Mouse (Mus musculus) erythroblast, adult 5-6 weeks (primary cell): ENCODE results near the gene Pmpcb. TPM values are rescaled to one million over a fixed set of nuclear protein-coding genes. Genes with fewer than 3 reads are reported as not detected.
"Not testable (repeated sequence)": the region's sequence is repeated elsewhere in the genome, so short reads cannot be mapped to it uniquely, and the experiment has no call there.

Experiments
- ATAC-seq: replicated peaks from 2 replicates; pipeline ENCODE4 v1.8.0; 2016; ENCODE audit warnings: moderate number of reproducible peaks, mild to moderate bottlenecking, moderate TSS enrichment, inconsistent platforms; ENCODE audit not compliant: poor library complexity, low FRiP score, severe bottlenecking
- total RNA-seq, 2 experiments: library from RNA; stranded (forward) in 1 of 2; stranded (reverse) in 1 of 2; fragments of 150-400 nt in 1 of 2; fragments of 200-764, 138-1000 nt in 1 of 2; gene quantifications; 2 replicates each; pipeline versions ENCODE4 v1.2.3 to v1.2.4; 2015 to 2017; ENCODE audit warnings: low replicate concordance in 2 of 2

Gene Pmpcb
- total RNA-seq (2015; ENCODE audit: low replicate concordance) (14.6 and 20.8 TPM in 2 replicates), total RNA-seq (2017; ENCODE audit: low replicate concordance) (31.6 and 35.8 TPM in 2 replicates)

- ATAC-seq: peak; percentile 93
These were observed at the start of gene Pmpcb for GRCm38 (mm10) chr5:21736956-21737585. Pmpcb (plus strand) TSS chr5:21737141.

DNA sequence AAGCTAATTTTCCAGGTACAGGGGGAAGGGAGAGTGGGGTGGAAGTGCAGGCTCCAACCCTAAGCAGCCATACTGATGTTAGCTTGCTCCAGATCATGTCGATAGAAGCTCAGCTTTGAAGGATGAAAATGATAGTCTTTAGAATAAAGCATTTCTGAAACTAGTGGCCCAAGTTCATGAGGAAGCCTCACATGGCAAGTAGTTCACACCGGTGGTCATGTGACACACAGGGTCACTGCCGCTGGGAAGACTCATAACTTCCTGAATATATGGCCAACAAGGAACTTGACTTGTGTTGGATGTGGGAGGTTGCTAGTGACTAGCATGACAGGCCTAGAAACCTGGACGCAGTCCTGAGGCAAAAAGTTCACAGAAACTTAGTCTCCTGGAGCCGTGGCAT is 44.7 kb upstream of the Pmpcb start:
- ATAC-seq: no peak

DNA sequence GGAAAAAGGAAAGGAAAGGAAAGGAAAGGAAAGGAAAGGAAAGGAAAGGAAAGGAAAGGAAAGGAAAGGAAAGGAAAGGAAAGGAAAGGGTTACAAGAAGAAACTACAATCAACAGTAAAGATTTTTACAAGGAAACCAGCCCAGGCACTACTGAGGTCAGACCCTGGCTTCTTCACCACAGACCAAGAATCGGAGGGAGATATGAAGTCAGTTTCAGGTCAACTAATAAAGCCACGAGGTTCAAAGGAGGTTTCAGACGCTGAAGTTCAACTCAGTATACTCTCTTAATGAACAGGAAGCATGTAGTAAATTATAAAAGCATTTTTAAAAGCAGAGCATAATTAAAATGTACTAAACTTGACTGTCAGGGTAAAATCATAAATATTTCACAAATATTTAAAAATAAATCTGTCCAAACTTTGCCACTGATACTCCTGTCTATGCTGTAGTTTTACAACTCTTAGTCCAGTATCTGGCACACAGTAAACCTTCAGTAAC is 43.5 kb upstream of the Pmpcb start:
- no peak for ATAC-seq

DNA sequence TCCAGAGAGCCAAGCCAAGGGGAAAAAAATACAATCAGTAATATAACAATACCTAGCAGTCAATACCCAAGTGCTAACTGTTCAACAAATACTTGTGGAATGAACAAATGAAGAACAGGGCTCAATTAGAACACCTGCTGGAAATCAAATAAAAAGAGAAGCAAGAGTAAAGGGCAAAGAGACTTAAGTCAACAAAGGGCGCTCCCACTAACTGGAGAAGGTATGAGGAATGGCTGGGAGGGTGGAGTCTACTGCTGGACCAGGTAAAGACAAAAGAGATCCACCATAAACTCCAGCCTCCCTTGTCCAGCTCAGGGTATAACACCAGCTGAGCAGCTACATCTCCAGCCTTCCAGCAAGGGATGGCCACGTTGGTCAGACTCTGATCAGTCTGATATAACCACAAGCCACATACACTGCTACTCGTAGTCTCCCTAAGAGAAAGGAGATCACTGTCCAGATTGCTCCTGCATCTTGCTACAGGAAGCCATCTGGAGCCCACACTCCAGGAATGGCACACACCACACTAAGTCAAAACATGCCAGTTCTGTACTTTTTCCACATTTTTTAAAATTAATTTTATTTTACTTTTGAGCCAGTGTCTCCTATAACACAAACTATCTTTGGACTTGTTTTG is 42.0 kb upstream of the Pmpcb start:
- no peak for ATAC-seq

GRCm38 (mm10) chr5:21699555-21699954 is 37.4 kb upstream of the Pmpcb start:
- ATAC-seq: not testable (repeated sequence)

GRCm38 (mm10) chr5:21700272-21700821 is 36.6 kb upstream of the Pmpcb start:
- ATAC-seq: no peak

DNA sequence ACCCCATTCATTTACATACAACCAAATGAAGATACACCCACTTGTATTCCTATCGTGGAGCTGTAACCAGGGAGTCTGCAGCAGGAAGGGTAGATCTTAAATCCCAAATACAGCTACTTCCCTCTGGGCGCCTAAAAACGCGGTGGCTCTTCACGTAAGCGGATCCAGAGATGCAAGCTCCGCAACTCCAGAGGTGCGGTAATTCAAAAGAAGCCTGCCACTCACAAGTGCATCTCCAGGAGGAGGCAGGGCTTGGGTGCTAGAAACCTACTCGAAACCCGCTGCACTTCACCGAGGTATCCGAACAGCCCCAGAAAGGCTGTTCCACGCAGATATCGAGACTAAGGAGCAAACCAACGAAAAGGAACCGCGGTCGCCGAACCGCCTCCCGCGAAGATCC is 36.0 kb upstream of the Pmpcb start:
- peak; percentile 63 for ATAC-seq

DNA sequence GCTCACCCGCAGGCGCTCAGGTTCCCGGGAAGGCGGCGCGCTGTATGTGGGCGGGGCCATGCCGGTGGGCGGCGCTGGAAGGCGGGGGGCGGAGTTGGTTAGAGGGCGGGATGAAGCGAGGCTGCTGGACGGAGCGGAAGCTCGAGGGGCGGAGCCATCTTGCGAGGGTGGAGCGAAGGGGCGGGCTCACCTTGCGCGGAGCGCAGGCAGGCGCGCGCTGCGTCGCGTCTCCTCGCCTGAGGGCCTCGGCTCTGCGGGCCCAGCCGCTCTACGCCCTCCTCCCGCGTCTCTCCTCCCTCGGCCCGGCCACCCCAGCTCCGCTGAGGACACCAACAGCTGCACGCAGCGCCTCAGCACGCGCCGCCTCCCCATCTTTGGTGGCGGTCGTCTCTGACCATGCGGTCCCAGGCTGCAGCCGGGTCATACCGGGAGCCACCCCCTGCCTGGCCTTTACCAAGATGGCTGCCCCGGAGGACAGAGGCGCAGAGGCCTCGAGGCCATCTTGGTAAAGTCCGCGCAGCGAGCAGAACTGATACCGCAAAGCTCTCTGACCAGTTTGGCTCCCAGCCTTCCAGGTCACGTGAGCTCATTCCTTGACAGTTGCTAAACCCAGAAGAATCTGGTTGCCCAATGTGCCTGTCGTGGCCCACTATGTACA is 35.5 kb upstream of the Pmpcb start, which contains the start of gene Napepld:
TSS of gene Napepld (minus strand) at position 46 of the 658 bp plus-strand sequence.
- peak; percentile 97 for ATAC-seq

DNA sequence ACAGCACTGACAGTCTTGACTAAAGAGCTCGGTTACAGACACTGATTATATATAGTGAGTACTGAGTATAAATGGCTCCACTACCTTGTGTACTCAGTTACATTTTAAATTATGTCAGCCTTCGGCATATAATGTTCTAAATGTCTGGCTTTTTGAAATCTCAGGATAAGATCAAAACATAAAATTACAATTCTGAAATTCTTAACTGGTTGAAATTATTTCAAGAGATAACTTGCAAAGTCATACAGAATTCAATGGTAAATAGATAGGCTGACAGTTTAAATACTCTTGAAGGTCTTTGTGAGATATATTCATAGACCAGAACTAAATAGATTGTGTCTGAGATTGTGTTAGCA is 35.0 kb upstream of the Pmpcb start:
- ATAC-seq: no peak

GRCm38 (mm10) chr5:21702873-21703475 is 34.0 kb upstream of the Pmpcb start:
- ATAC-seq: no peak

DNA sequence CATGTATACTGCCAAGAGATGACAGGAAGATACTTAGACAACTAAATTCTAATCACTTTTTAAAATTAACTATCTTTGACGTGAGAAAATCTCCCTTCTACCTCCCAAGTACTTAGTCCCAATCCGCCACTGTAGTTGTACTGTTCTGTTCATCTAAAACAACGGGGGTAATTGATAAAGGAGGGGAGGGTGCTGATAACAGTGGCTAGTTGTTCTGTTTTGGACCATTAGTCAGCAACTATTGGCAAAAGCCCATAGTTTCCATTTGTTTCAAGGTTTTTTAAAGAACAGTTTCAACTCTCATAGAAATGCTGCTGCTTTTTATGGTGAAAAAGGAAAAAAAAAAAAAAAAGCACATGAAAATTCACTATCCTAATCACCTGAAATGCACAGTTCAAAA is 33.2 kb upstream of the Pmpcb start:
- no peak for ATAC-seq

DNA sequence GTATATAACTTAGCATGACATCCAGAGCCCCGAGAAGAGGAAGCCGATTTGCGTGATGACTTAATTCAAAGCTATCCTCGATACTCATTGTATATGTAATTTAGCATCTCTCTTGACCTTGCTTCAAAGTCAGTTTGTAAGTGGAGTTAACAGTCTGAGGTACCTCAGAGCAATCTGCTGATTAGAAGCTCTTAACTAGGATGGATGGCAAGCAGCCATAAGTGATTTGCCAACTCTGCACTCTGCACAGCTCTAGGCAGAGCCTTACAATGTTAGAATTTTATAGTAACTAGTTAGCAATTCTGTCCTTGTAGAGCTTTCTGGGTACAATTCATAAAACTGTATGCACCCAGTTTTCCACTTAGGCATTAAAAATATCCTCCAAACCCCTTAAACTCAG is 30.4 kb upstream of the Pmpcb start:
- ATAC-seq: no peak

DNA sequence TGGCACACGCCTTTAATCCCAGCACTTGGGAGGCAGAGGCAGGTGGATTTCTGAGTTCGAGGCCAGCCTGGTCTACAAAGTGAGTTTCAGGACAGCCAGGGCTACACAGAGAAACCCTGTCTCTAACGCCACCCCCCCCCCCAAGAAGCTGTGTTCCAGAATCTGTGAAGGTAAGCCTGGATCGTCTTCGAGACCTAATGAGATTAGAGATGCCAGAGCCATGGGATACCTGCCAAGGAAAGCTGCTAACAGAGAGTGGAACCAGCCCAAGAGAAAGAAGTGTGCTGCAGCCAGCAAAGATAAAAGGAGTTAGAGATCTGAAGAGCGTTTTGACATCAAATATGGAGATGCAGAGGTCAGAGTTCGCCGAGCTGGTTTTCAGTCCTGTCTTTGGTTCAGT is 28.9 kb upstream of the Pmpcb start:
- not testable (repeated sequence) for ATAC-seq

GRCm38 (mm10) chr5:21712127-21712715 is 24.7 kb upstream of the Pmpcb start:
- no peak for ATAC-seq

GRCm38 (mm10) chr5:21714447-21714846 is 22.5 kb upstream of the Pmpcb start:
- no peak for ATAC-seq

DNA sequence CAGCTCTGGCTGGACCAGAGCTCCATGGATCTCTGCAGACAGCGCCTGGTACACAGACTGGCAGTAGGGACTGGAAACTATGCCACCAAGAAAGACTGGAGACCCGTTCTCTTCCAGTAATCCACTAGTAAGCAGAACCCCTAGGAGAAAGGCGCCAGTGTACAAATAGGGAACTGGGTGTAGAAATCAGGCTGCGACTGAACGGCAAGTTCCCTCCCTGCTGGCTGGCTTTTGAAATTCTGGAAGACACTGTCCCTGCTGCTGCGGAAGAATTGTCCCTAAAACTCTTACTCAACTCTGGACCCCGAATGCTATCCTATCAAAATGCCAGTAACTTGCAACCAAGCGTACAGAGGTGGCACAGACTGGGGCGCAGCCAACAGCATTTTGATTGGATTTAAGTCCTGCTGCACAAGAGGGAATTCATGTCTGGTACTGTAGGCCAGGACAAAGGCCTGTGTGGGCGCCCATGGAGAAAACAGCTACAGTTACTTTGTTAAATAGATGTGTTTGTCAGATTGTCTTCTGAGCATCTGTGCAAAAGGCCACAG is 19.7 kb upstream of the Pmpcb start:
- no peak for ATAC-seq

DNA sequence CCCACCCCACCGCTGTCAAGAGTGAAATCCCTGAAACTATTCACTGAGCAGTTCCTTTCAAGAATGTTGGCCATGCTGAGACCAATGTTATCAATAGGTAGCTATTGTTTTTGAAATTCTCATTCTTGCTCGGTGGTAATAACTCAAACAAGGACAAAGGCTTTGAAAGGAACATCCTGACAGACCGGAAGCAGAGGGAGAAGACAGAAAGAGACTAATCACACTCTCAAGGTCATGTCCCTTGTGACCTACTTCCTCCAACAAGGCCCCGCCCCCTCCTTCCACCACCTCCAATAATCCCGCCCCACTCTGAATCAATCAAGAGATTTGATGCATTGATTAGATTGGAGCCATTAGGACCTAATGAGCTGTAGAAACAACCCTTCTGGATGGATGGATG is 18.4 kb upstream of the Pmpcb start:
- no peak for ATAC-seq

GRCm38 (mm10) chr5:21719209-21719608 is 17.7 kb upstream of the Pmpcb start:
- ATAC-seq: no peak

GRCm38 (mm10) chr5:21724427-21724826 is 12.5 kb upstream of the Pmpcb start:
- ATAC-seq: no peak

- ATAC-seq: no peak
These were observed 12.1 kb upstream of the Pmpcb start for GRCm38 (mm10) chr5:21724872-21725271.
